Mouse (Mus musculus) hindbrain, embryonic 10.5 days (tissue): Measurements from ENCODE around the gene Emx1. TPM values are rescaled to one million over a fixed set of nuclear protein-coding genes. Genes with fewer than 3 reads are reported as not detected.

Experiments
- DNase-seq: peaks from one replicate; pipeline ENCODE4 v3.0.0-alpha.2; 2017; ENCODE audit warnings: low spot score
- H3K27ac ChIP-seq: fragments of 300-500 bp; sonication (generic); 2 replicates; pipeline ENCODE4 v1.5.1; 2016; ENCODE audit warnings: mild to moderate bottlenecking, moderate library complexity
- H3K27me3 ChIP-seq: fragments of 300-500 bp; sonication (generic); 2 replicates; pipeline ENCODE4 v1.6.1; 2016; ENCODE audit warnings: mild to moderate bottlenecking; ENCODE audit not compliant: poor library complexity, insufficient read depth, severe bottlenecking
- H3K36me3 ChIP-seq: fragments of 300-500 bp; sonication (generic); 2 replicates; pipeline ENCODE4 v1.6.1; 2016; ENCODE audit warnings: mild to moderate bottlenecking, moderate library complexity
- H3K4me1 ChIP-seq: fragments of 300-500 bp; sonication (generic); replicated peaks from 2 replicates; pipeline ENCODE4 v1.6.1; 2016; ENCODE audit warnings: mild to moderate bottlenecking
- H3K4me3 ChIP-seq: fragments of 300-500 bp; sonication (generic); 2 replicates; pipeline ENCODE4 v1.5.1; 2016; ENCODE audit warnings: mild to moderate bottlenecking, moderate library complexity
- H3K9me3 ChIP-seq: fragments of 300-500 bp; sonication (generic); 2 replicates; pipeline ENCODE4 v1.6.1; 2016; ENCODE audit warnings: mild to moderate bottlenecking, moderate library complexity
- WGBS: fragments of 180-500 bp; shearing (Covaris S2); methylation state at CpG from one replicate; pipeline ENCODE4 v1.1.7; 2016; 5-methylcytosine and 5-hydroxymethylcytosine counted together
- polyA plus RNA-seq: library from polyadenylated mRNA; unstranded; fragments of >200 nt; fragmentation: Nextera tagmentation; extraction: Ambion mirVana; gene quantifications from 2 replicates; pipeline ENCODE4 v1.2.1, GENCODE M21; 2016

The Emx1 gene
- polyA plus RNA-seq, 1 experiment from 2014 or later: 0.52 TPM

GRCm38 (mm10) chr6:85193381-85194318 lies 6.4 kb downstream of the Emx1 start:
- DNase-seq: peak; percentile 29
- Histone ChIP-seq H3K27me3 (peaks cover 99% of the 10 kb centered on the region), H3K4me3 (peak overlapping the region; percentile 11; the same call in 1 of the 2 replicates), H3K27ac (no peak overlapping the region), H3K36me3 (no peaks in the 10 kb centered on the region), H3K4me1 (peaks cover 23% of the 10 kb centered on the region), H3K9me3 (no peaks in the 10 kb centered on the region)
- WGBS: 2% methylated on average over 29 of the region's 29 CpGs

- 77% methylated on average over 2 of the region's 2 CpGs for WGBS
These were observed 10.7 kb downstream of the Emx1 start for GRCm38 (mm10) chr6:85197951-85198350.

GRCm38 (mm10) chr6:85206182-85206938 lies 19.1 kb downstream of the Emx1 start:
- H3K27ac ChIP-seq: no peak overlapping the region; the same call in 1 of the 2 replicates
- H3K9me3 ChIP-seq: no peaks in the 10 kb centered on the region
- H3K27me3 ChIP-seq: peaks cover 61% of the 10 kb centered on the region
- no peaks in the 10 kb centered on the region for H3K36me3 ChIP-seq
- 27% methylated on average over 16 of the region's 16 CpGs for WGBS
- no peak for DNase-seq
- H3K4me1 ChIP-seq: peaks cover 26% of the 10 kb centered on the region
- no peak overlapping the region for H3K4me3 ChIP-seq

More at GRCm38 (mm10) chr6:85197951-85198350, 10.7 kb downstream of the Emx1 start:
- no peaks in the 10 kb centered on the region for H3K9me3 ChIP-seq
- peaks cover 7% of the 10 kb centered on the region for H3K4me1 ChIP-seq
- H3K36me3 ChIP-seq: no peaks in the 10 kb centered on the region
- no peak for DNase-seq
- H3K27me3 ChIP-seq: peaks cover 68% of the 10 kb centered on the region
- H3K27ac ChIP-seq: no peak overlapping the region
- H3K4me3 ChIP-seq: no peak overlapping the region

- 47% methylated on average over 15 of the region's 15 CpGs for WGBS
- H3K4me1 ChIP-seq: peaks cover 26% of the 10 kb centered on the region
- H3K27ac ChIP-seq: no peak overlapping the region
- H3K36me3 ChIP-seq: no peaks in the 10 kb centered on the region
- H3K27me3 ChIP-seq: peaks cover 61% of the 10 kb centered on the region
- no peak overlapping the region for H3K4me3 ChIP-seq
- H3K9me3 ChIP-seq: no peaks in the 10 kb centered on the region
- no peak for DNase-seq
These were observed 19.7 kb downstream of the Emx1 start for GRCm38 (mm10) chr6:85206939-85207285.

DNA sequence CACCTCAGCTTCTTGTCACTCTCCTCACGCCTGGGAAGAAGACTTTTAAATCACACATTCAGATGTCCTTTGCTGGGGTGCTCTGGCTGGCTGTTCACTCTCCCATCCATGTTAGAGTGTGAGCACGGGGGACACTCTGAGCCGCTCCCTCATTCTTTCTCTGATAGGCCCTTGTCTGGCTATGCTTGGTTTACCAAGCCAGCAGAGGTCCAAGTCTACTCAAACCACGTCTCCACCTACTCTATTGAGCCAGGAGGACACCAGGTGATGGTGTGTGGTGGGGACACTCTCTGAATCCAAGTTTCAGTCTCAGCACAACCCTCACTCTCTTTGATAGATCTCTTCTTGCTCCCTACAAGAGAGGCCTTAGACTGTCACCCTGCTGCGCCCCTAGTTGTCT lies 20.1 kb downstream of the Emx1 start:
- H3K36me3 ChIP-seq: no peaks in the 10 kb centered on the region
- H3K4me1 ChIP-seq: peaks cover 26% of the 10 kb centered on the region
- 67% methylated on average over 5 of the region's 5 CpGs for WGBS
- no peak overlapping the region for H3K27ac ChIP-seq
- no peak for DNase-seq
- H3K27me3 ChIP-seq: peaks cover 61% of the 10 kb centered on the region
- no peaks in the 10 kb centered on the region for H3K9me3 ChIP-seq
- H3K4me3 ChIP-seq: no peak overlapping the region

- Histone ChIP-seq H3K36me3 (no peaks in the 10 kb centered on the region), H3K4me1 (peaks cover 26% of the 10 kb centered on the region), H3K27me3 (peaks cover 50% of the 10 kb centered on the region), H3K27ac (no peak overlapping the region), H3K9me3 (no peaks in the 10 kb centered on the region), H3K4me3 (no peak overlapping the region)
- WGBS: 78% methylated on average over 9 of the region's 9 CpGs
- no peak for DNase-seq
These were observed 22.2 kb downstream of the Emx1 start for GRCm38 (mm10) chr6:85209226-85209967.

GRCm38 (mm10) chr6:85210686-85211085 lies 23.4 kb downstream of the Emx1 start:
- no peaks in the 10 kb centered on the region for H3K9me3 ChIP-seq
- peaks cover 41% of the 10 kb centered on the region for H3K27me3 ChIP-seq
- DNase-seq: no peak
- 23% methylated on average over 1 of the region's 1 CpGs for WGBS
- H3K27ac ChIP-seq: no peak overlapping the region
- H3K4me1 ChIP-seq: peaks cover 26% of the 10 kb centered on the region
- no peak overlapping the region for H3K4me3 ChIP-seq
- H3K36me3 ChIP-seq: no peaks in the 10 kb centered on the region

GRCm38 (mm10) chr6:85218251-85218650 lies 31.0 kb downstream of the Emx1 start:
- H3K27ac ChIP-seq: no peak overlapping the region
- peaks cover 35% of the 10 kb centered on the region for H3K27me3 ChIP-seq
- DNase-seq: no peak
- H3K4me3 ChIP-seq: no peak overlapping the region
- peaks cover 54% of the 10 kb centered on the region for H3K4me1 ChIP-seq
- no peaks in the 10 kb centered on the region for H3K36me3 ChIP-seq
- no peaks in the 10 kb centered on the region for H3K9me3 ChIP-seq
- 85% methylated on average over 4 of the region's 4 CpGs for WGBS

- H3K4me3 ChIP-seq: no peak overlapping the region
- H3K27me3 ChIP-seq: peaks cover 38% of the 10 kb centered on the region
- H3K36me3 ChIP-seq: no peaks in the 10 kb centered on the region
- no peaks in the 10 kb centered on the region for H3K9me3 ChIP-seq
- H3K4me1 ChIP-seq: peaks cover 60% of the 10 kb centered on the region
- peak overlapping the region; percentile 73 for H3K27ac ChIP-seq
- DNase-seq: peak; percentile 33
- WGBS: 23% methylated on average over 5 of the region's 5 CpGs
These were observed 31.6 kb downstream of the Emx1 start for GRCm38 (mm10) chr6:85218684-85219445.

GRCm38 (mm10) chr6:85219706-85220105 lies 32.5 kb downstream of the Emx1 start:
- WGBS: 93% methylated on average over 11 of the region's 11 CpGs
- Histone ChIP-seq H3K27ac (peak overlapping the region; percentile 73; the same call in 1 of the 2 replicates), H3K9me3 (no peaks in the 10 kb centered on the region), H3K36me3 (no peaks in the 10 kb centered on the region), H3K4me3 (no peak overlapping the region), H3K27me3 (peaks cover 46% of the 10 kb centered on the region), H3K4me1 (peaks cover 68% of the 10 kb centered on the region)
- no peak for DNase-seq

- peak overlapping the region; percentile 62 for H3K27ac ChIP-seq
- H3K27me3 ChIP-seq: peaks cover 54% of the 10 kb centered on the region
- H3K4me3 ChIP-seq: no peak overlapping the region
- whole genome bisulfite sequencing: 20% methylated on average over 4 of the region's 4 CpGs
- peaks cover 72% of the 10 kb centered on the region for H3K4me1 ChIP-seq
- H3K9me3 ChIP-seq: no peaks in the 10 kb centered on the region
- peak; percentile 41 for DNase-seq
- no peaks in the 10 kb centered on the region for H3K36me3 ChIP-seq
These were observed 33.7 kb downstream of the Emx1 start for GRCm38 (mm10) chr6:85220917-85221316.

DNA sequence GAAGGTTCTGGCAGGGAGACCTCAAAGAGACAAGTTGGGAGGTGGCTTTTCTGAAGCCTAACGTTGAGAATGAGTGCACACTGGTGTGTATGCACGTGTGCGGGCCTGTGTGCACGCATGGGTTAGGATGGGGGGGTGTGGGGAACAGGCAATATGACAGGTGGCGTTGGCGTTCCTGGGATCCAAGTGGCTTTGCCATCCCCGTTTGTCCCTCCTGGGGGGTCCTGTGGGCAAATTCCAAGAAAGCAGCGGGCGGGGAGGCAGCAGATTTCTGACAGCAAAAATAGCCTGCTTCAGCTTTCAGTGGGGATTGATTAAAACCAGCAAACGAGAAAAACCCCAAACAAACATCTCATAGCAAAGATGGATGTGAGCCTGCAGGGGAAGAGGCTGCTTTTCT lies 35.3 kb downstream of the Emx1 start:
- H3K27ac ChIP-seq: peak overlapping the region; percentile 31; the same call in 1 of the 2 replicates
- 75% methylated on average over 10 of the region's 10 CpGs for WGBS

More for the DNA sequence above, 35.3 kb downstream of the Emx1 start:
- no peaks in the 10 kb centered on the region for H3K36me3 ChIP-seq
- peaks cover 70% of the 10 kb centered on the region for H3K4me1 ChIP-seq
- no peak overlapping the region for H3K4me3 ChIP-seq
- H3K27me3 ChIP-seq: peaks cover 64% of the 10 kb centered on the region
- no peaks in the 10 kb centered on the region for H3K9me3 ChIP-seq
- no peak for DNase-seq
